Mouse (Mus musculus) urinary bladder, postnatal 25 days (tissue): Measurements from ENCODE around the gene Itgb6.
A peak's percentile ranks its signal among the peaks of the same experiment; 100 is the strongest.

Experiments
- DNase-seq: peaks from one replicate; pipeline ENCODE4 v3.0.0; 2022; ENCODE audit warnings: low spot score

The Itgb6 gene

GRCm38 (mm10) chr2:60712891-60713290 lies 9.6 kb downstream of the Itgb6 start:
- no peak for DNase-seq

GRCm38 (mm10) chr2:60712483-60712882 lies 10.0 kb downstream of the Itgb6 start:
- no peak for DNase-seq

- DNase-seq: peak; percentile 2
Measured at GRCm38 (mm10) chr2:60711098-60711880, 11.2 kb downstream of the Itgb6 start.

GRCm38 (mm10) chr2:60710317-60710716 lies 12.1 kb downstream of the Itgb6 start:
- DNase-seq: no peak

- no peak for DNase-seq
Measured at GRCm38 (mm10) chr2:60708671-60709070, 13.8 kb downstream of the Itgb6 start.

GRCm38 (mm10) chr2:60706866-60707265 lies 15.6 kb downstream of the Itgb6 start:
- DNase-seq: no peak

GRCm38 (mm10) chr2:60705426-60705825 lies 17.0 kb downstream of the Itgb6 start:
- no peak for DNase-seq

- no peak for DNase-seq
Measured at GRCm38 (mm10) chr2:60703315-60703714, 19.1 kb downstream of the Itgb6 start.

- DNase-seq: no peak
Measured at GRCm38 (mm10) chr2:60700956-60701355, 21.5 kb downstream of the Itgb6 start.

- DNase-seq: no peak
Measured at GRCm38 (mm10) chr2:60700013-60700412, 22.4 kb downstream of the Itgb6 start.

GRCm38 (mm10) chr2:60699591-60699990 lies 22.9 kb downstream of the Itgb6 start:
- no peak for DNase-seq

GRCm38 (mm10) chr2:60698155-60698554 lies 24.3 kb downstream of the Itgb6 start:
- no peak for DNase-seq

- no peak for DNase-seq
Measured at GRCm38 (mm10) chr2:60697530-60697929, 24.9 kb downstream of the Itgb6 start.

- DNase-seq: no peak
Measured at GRCm38 (mm10) chr2:60696559-60696958, 25.9 kb downstream of the Itgb6 start.

- no peak for DNase-seq
Measured at GRCm38 (mm10) chr2:60695706-60696105, 26.7 kb downstream of the Itgb6 start.

- no peak for DNase-seq
Measured at GRCm38 (mm10) chr2:60694563-60694962, 27.9 kb downstream of the Itgb6 start.

GRCm38 (mm10) chr2:60692239-60692638 lies 30.2 kb downstream of the Itgb6 start:
- DNase-seq: no peak

GRCm38 (mm10) chr2:60690212-60690611 lies 32.2 kb downstream of the Itgb6 start:
- DNase-seq: no peak

- peak; percentile 58 for DNase-seq
Measured at GRCm38 (mm10) chr2:60688944-60689615, 33.4 kb downstream of the Itgb6 start.

- no peak for DNase-seq
Measured at GRCm38 (mm10) chr2:60688150-60688549, 34.3 kb downstream of the Itgb6 start.

- DNase-seq: no peak
Measured at GRCm38 (mm10) chr2:60685973-60686372, 36.5 kb downstream of the Itgb6 start.

GRCm38 (mm10) chr2:60684168-60684567 lies 38.3 kb downstream of the Itgb6 start:
- no peak for DNase-seq

GRCm38 (mm10) chr2:60682554-60682953 lies 39.9 kb downstream of the Itgb6 start:
- no peak for DNase-seq

GRCm38 (mm10) chr2:60674413-60674812 lies 48.0 kb downstream of the Itgb6 start:
- no peak for DNase-seq
